Mouse (Mus musculus) kidney, adult 2 months (tissue): ENCODE data around the gene Hyou1.

Experiments used
- CTCF ChIP-seq: fragments of 200-500 bp; conservative IDR thresholded peaks from 2 replicates; pipeline ENCODE4 v1.5.1; 2011; ENCODE audit warnings: low read depth, mild to moderate bottlenecking, control low read depth, low read length, moderate library complexity, mixed read lengths; ENCODE audit not compliant: insufficient read depth, insufficient read length
- POLR2A ChIP-seq: fragments of 200-500 bp; IDR thresholded peaks from one replicate; pipeline ENCODE4 v1.6.1; 2011; ENCODE audit warnings: low read depth, low read length, control low read depth

- no peak for TF ChIP-seq CTCF
- peak; percentile 80 for TF ChIP-seq POLR2A
Observed at GRCm38 (mm10) chr9:44396684-44397411, 17.6 kb downstream of the Hyou1 start, which contains the start of gene Slc37a4.
